Mouse (Mus musculus) limb, embryonic 11.5 days (tissue): ENCODE results near the gene Mgat3. TPM values are rescaled to one million over a fixed set of nuclear protein-coding genes. Genes with fewer than 3 reads are reported as not detected.

Experiments used
- ATAC-seq: fragments of 200-750 bp; cut with Nextera tagmentation; 2 replicates; pipeline ENCODE4 v1.8.0; 2017; ENCODE audit warnings: low read depth; ENCODE audit not compliant: insufficient number of reproducible peaks, low FRiP score, low TSS enrichment
- DNase-seq: peaks from one replicate; pipeline ENCODE4 v3.0.0-alpha.2; 2015; ENCODE audit warnings: low spot score
- H3K27ac ChIP-seq: fragments of 300-500 bp; sonication (generic); replicated peaks from 2 replicates; pipeline ENCODE4 v1.5.1; 2014; ENCODE audit warnings: low read depth, mild to moderate bottlenecking, low read length
- H3K27me3 ChIP-seq: fragments of 300-500 bp; sonication (generic); 2 replicates; pipeline ENCODE4 v1.6.1; 2014; ENCODE audit warnings: mild to moderate bottlenecking, low read length, mixed read lengths; ENCODE audit not compliant: control insufficient read depth, insufficient read depth
- H3K36me3 ChIP-seq: fragments of 300-500 bp; sonication (generic); 2 replicates; pipeline ENCODE4 v1.6.1; 2014; ENCODE audit warnings: mild to moderate bottlenecking, low read length, moderate library complexity, mixed read lengths; ENCODE audit not compliant: control insufficient read depth, insufficient read depth
- H3K4me1 ChIP-seq: fragments of 300-500 bp; sonication (generic); 2 replicates; pipeline ENCODE4 v1.6.1; 2014; ENCODE audit warnings: low read length, mixed read lengths; ENCODE audit not compliant: control insufficient read depth, insufficient read depth
- H3K4me2 ChIP-seq: fragments of 300-500 bp; sonication (generic); 2 replicates; pipeline ENCODE4 v1.6.1; 2014; ENCODE audit warnings: low read depth, mild to moderate bottlenecking, moderate library complexity; ENCODE audit not compliant: severe bottlenecking
- H3K4me3 ChIP-seq: fragments of 300-500 bp; sonication (generic); 2 replicates; pipeline ENCODE4 v1.5.1; 2014; ENCODE audit warnings: low read depth, low read length
- H3K9ac ChIP-seq: fragments of 300-500 bp; sonication (generic); 2 replicates; pipeline ENCODE4 v1.6.1; 2014; ENCODE audit warnings: mild to moderate bottlenecking, low read length
- H3K9me3 ChIP-seq: fragments of 300-500 bp; sonication (generic); 2 replicates; pipeline ENCODE4 v1.6.1; 2016; ENCODE audit warnings: low read length; ENCODE audit not compliant: control insufficient read depth
- WGBS: fragments of 180-500 bp; shearing (Covaris S2); extraction: QIAGEN DNeasy Blood & Tissue Kit; methylation state at CpG from one replicate; pipeline ENCODE4 v1.1.7; 2014; 5-methylcytosine and 5-hydroxymethylcytosine counted together
- polyA plus RNA-seq: library from polyadenylated mRNA; unstranded; fragments of >200 nt; fragmentation: Nextera tagmentation; extraction: Ambion mirVana; gene quantifications from 2 replicates; pipeline ENCODE4 v1.2.1, GENCODE M21; 2014

The Mgat3 gene
- polyA plus RNA-seq = 6.5 and 6.8 TPM in 2 replicates

- Histone ChIP-seq H3K27ac (peak within 1 kb of the TSS; percentile 68; the same call in 1 of the 2 replicates), H3K36me3 (no peaks in the 10 kb centered on the region), H3K4me1 (peaks cover 20% of the 10 kb centered on the region), H3K4me2 (peak within 1 kb of the TSS; percentile 90), H3K4me3 (peak within 1 kb of the TSS; percentile 95), H3K9me3 (no peaks in the 10 kb centered on the region), H3K9ac (peak within 1 kb of the TSS; percentile 94), H3K27me3 (no peaks in the 10 kb centered on the region)
- 6% methylated on average over 36 of the region's 85 CpGs for WGBS
- peak; percentile 74 for DNase-seq
- peak; percentile 55 for ATAC-seq
These were observed at the start of gene Mgat3 for GRCm38 (mm10) chr15:80173001-80173771. Gene Mgat3, plus strand, starts transcription at chr15:80173721.

DNA sequence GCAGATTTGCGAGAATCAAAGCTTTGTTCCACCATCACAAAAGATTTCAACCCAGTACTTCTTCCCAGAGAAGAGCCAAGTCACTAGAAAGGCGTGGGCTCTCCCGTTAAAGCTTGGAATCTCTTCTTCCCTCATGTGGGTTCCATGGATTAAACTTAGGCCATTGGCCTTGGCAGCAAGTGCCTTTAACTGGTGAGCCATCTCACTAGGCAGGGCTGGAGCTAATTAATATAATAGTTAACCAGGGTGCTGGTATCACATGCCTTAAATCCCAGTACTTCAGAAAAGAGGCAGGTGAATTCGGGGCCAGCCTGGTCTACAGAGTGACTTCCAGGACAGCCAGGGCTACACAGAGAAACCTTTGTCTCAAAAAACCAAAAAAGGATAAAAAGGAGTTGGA is 48.9 kb upstream of the Mgat3 start:
- Histone ChIP-seq H3K4me2 (no peak overlapping the region), H3K9me3 (no peaks in the 10 kb centered on the region), H3K27me3 (no peaks in the 10 kb centered on the region), H3K9ac (no peak overlapping the region), H3K4me1 (no peaks in the 10 kb centered on the region), H3K4me3 (no peak overlapping the region), H3K27ac (no peak overlapping the region), H3K36me3 (no peaks in the 10 kb centered on the region)
- ATAC-seq (no peak), DNase-seq (no peak)
- WGBS = 82% methylated on average over 4 of the region's 4 CpGs

- 77% methylated on average over 1 of the region's 1 CpGs for WGBS
- ATAC-seq (no peak), DNase-seq (no peak)
- H3K27ac ChIP-seq = no peak overlapping the region
- H3K27me3 ChIP-seq = no peaks in the 10 kb centered on the region
- H3K36me3 ChIP-seq = no peaks in the 10 kb centered on the region
- H3K9ac ChIP-seq = no peak overlapping the region
- H3K4me1 ChIP-seq = no peaks in the 10 kb centered on the region
- H3K4me3 ChIP-seq = no peak overlapping the region
- no peak overlapping the region for H3K4me2 ChIP-seq
- H3K9me3 ChIP-seq = no peaks in the 10 kb centered on the region
These were observed 46.3 kb upstream of the Mgat3 start for GRCm38 (mm10) chr15:80127191-80127590.

DNA sequence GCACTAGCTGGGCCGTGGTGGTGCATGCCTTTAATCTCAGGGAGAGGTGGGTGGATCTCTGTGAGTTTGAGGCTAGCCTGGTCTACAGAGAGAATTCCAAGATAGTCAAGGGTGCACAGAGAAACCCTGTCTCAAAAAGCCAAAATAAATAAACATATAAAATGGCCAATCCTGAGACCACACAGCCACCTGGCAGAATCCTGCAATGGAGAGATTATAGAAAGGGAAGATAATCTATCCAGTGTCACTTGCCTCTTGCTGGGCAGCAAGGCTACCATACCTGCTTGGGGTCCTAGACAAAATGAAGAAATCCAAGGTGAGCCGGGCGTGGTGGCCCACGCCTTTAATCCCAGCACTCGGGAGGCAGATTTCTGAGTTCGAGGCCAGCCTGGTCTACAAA is 43.5 kb upstream of the Mgat3 start:
- whole genome bisulfite sequencing = 83% methylated on average over 6 of the region's 6 CpGs
- Histone ChIP-seq H3K4me1 (peaks cover 6% of the 10 kb centered on the region; the same call in 1 of the 2 replicates), H3K27ac (no peak overlapping the region), H3K9ac (no peak overlapping the region), H3K4me2 (no peak overlapping the region), H3K9me3 (no peaks in the 10 kb centered on the region), H3K36me3 (no peaks in the 10 kb centered on the region), H3K4me3 (no peak overlapping the region), H3K27me3 (no peaks in the 10 kb centered on the region)
- DNase-seq (no peak), ATAC-seq (no peak)

- no peaks in the 10 kb centered on the region for H3K9me3 ChIP-seq
- H3K4me3 ChIP-seq = no peak overlapping the region
- H3K36me3 ChIP-seq = no peaks in the 10 kb centered on the region
- no peak overlapping the region for H3K9ac ChIP-seq
- peaks cover 6% of the 10 kb centered on the region; the same call in 1 of the 2 replicates for H3K4me1 ChIP-seq
- WGBS = 85% methylated on average over 5 of the region's 5 CpGs
- no peak overlapping the region for H3K27ac ChIP-seq
- ATAC-seq = no peak
- no peaks in the 10 kb centered on the region for H3K27me3 ChIP-seq
- no peak overlapping the region for H3K4me2 ChIP-seq
- DNase-seq = no peak
These were observed 42.8 kb upstream of the Mgat3 start for GRCm38 (mm10) chr15:80130689-80131088.

- Histone ChIP-seq H3K9me3 (no peaks in the 10 kb centered on the region), H3K36me3 (no peaks in the 10 kb centered on the region), H3K4me3 (no peak overlapping the region), H3K27ac (no peak overlapping the region), H3K4me2 (no peak overlapping the region), H3K27me3 (no peaks in the 10 kb centered on the region), H3K9ac (no peak overlapping the region), H3K4me1 (peaks cover 6% of the 10 kb centered on the region; the same call in 1 of the 2 replicates)
- ATAC-seq (no peak), DNase-seq (no peak)
- 90% methylated on average over 6 of the region's 6 CpGs for WGBS
These were observed 42.1 kb upstream of the Mgat3 start for GRCm38 (mm10) chr15:80131421-80131820.

DNA sequence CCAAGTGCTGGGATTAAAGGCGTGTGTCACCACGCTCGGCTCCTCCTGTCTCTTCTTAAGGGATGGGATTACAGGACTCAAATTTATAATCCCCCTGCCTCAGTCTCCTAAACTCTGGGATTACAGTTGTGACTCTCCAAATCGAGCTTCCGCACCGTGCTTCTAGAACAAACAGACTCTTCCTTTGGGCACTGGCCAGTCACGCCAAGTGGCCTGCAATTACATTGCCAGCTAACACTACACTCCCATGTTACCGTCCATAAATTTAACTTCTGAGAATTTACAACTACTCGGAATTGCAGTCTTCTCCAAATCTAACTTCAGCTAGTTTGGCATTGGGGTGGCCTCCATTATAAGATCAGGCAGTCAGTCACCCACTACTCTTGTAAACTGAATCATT is 41.1 kb upstream of the Mgat3 start:
- no peaks in the 10 kb centered on the region for H3K27me3 ChIP-seq
- H3K4me3 ChIP-seq = peak overlapping the region; percentile 79
- no peaks in the 10 kb centered on the region; the same call in 1 of the 2 replicates for H3K36me3 ChIP-seq
- H3K27ac ChIP-seq = no peak overlapping the region
- no peak for ATAC-seq
- H3K4me2 ChIP-seq = peak overlapping the region; percentile 92; the same call in 1 of the 2 replicates
- H3K9ac ChIP-seq = peak overlapping the region; percentile 94; the same call in 1 of the 2 replicates
- no peaks in the 10 kb centered on the region for H3K9me3 ChIP-seq
- WGBS = 83% methylated on average over 9 of the region's 9 CpGs
- no peak for DNase-seq
- H3K4me1 ChIP-seq = peaks cover 6% of the 10 kb centered on the region; the same call in 1 of the 2 replicates

DNA sequence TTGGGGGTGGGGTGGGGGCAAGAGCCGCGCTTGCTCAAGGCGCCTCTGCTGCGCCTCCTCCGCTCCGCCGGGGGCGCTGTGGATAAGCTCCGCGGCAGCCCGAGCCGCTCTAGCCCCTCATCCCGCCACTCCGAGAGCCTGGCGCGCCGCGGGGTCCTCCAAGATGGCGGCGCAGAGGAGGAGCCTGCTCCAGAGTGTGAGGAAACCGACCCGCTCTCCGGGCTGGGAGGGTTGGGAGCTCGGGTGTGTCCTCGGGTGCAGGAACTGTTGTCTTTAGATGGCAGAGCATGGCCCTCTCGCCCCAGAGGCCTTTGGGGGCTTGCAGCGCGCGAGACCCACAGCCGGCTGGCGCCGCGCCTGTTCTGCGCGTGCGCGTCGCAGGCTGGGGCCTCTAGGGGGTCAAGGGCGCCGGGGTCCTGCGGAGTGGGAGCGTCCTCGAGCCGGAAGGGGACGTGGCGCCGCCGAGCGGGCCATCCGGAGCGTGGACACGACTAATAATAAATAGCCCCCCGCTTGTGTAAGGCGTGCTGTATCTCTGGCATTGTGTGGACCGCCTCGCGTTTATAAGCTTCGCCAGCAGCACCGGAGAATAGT is 40.4 kb upstream of the Mgat3 start, which contains the start of gene Tab1:
Gene Tab1 (plus strand): TSS at position 135 of the 594 bp plus-strand sequence.
- Histone ChIP-seq H3K9ac (peak within 1 kb of the TSS; percentile 94), H3K4me3 (peak within 1 kb of the TSS; percentile 79), H3K27ac (peak within 1 kb of the TSS; percentile 99), H3K27me3 (no peaks in the 10 kb centered on the region), H3K36me3 (no peaks in the 10 kb centered on the region; the same call in 1 of the 2 replicates), H3K4me2 (peak within 1 kb of the TSS; percentile 92), H3K4me1 (peaks cover 6% of the 10 kb centered on the region; the same call in 1 of the 2 replicates), H3K9me3 (no peaks in the 10 kb centered on the region)
- peak; percentile 91 for ATAC-seq
- under 1% methylated on average over 58 of the region's 59 CpGs for WGBS
- peak; percentile 96 for DNase-seq
